Mouse (Mus musculus) liver, embryonic 16.5 days (tissue): ENCODE data around the gene Lax1. TPM values are rescaled to one million over a fixed set of nuclear protein-coding genes. Genes with fewer than 3 reads are reported as not detected.
A peak's percentile ranks its signal among the peaks of the same experiment; 100 is the strongest.
"Not testable (repeated sequence)": the region's sequence is repeated elsewhere in the genome, so short reads cannot be mapped to it uniquely, and the experiment has no call there.

Experiments used
- ATAC-seq: fragments of 200-750 bp; cut with Nextera tagmentation; 2 replicates; pipeline ENCODE4 v1.8.0; 2017; ENCODE audit warnings: low read depth, mild to moderate bottlenecking, moderate number of reproducible peaks, moderate library complexity
- H3K27ac ChIP-seq: fragments of 300-500 bp; sonication (generic); 2 replicates; pipeline ENCODE4 v1.5.1; 2014; ENCODE audit warnings: mild to moderate bottlenecking, low read length
- H3K27me3 ChIP-seq: fragments of 300-500 bp; sonication (generic); 2 replicates; pipeline ENCODE4 v1.6.1; 2014; ENCODE audit warnings: low read depth, low read length, mixed read lengths; ENCODE audit not compliant: control insufficient read depth, insufficient read depth
- H3K36me3 ChIP-seq: fragments of 300-500 bp; sonication (generic); 2 replicates; pipeline ENCODE4 v1.6.1; 2014; ENCODE audit warnings: mild to moderate bottlenecking; ENCODE audit not compliant: control insufficient read depth, insufficient read depth
- H3K4me1 ChIP-seq: fragments of 300-500 bp; sonication (generic); 2 replicates; pipeline ENCODE4 v1.6.1; 2014; ENCODE audit warnings: low read depth, low read length, mixed read lengths; ENCODE audit not compliant: control insufficient read depth
- H3K4me2 ChIP-seq: fragments of 300-500 bp; sonication (generic); 2 replicates; pipeline ENCODE4 v1.6.1; 2014; ENCODE audit warnings: low read depth, low read length, mixed read lengths
- H3K4me3 ChIP-seq: fragments of 300-500 bp; sonication (generic); 2 replicates; pipeline ENCODE4 v1.5.1; 2014; ENCODE audit warnings: low read depth, mild to moderate bottlenecking, low read length
- H3K9ac ChIP-seq: fragments of 300-500 bp; sonication (generic); 2 replicates; pipeline ENCODE4 v1.6.1; 2014; ENCODE audit warnings: low read depth, low read length
- H3K9me3 ChIP-seq: fragments of 300-500 bp; sonication (generic); replicated peaks from 2 replicates; pipeline ENCODE4 v1.6.1; 2016; ENCODE audit warnings: low read length; ENCODE audit not compliant: control insufficient read depth
- WGBS: fragments of 180-500 bp; shearing (Covaris S2); extraction: QIAGEN DNeasy Blood & Tissue Kit; methylation state at CpG from one replicate; pipeline ENCODE4 v1.1.7; 2014; ENCODE audit not compliant: insufficient replicate concordance; 5-methylcytosine and 5-hydroxymethylcytosine counted together
- polyA plus RNA-seq: library from polyadenylated mRNA; unstranded; fragments of >200 nt; fragmentation: Nextera tagmentation; extraction: Ambion mirVana; gene quantifications from 2 replicates; pipeline ENCODE4 v1.2.1, GENCODE M21; 2015

Lax1 gene
- polyA plus RNA-seq, 1 experiment from 2014 or later, result 0.78 TPM

GRCm38 (mm10) chr1:133715191-133715590, 25.3 kb upstream of the Lax1 start:
- ATAC-seq, result no peak
- Histone ChIP-seq H3K4me3 (no peak overlapping the region), H3K4me1 (peaks cover 5% of the 10 kb centered on the region), H3K27me3 (no peaks in the 10 kb centered on the region), H3K36me3 (peaks cover 76% of the 10 kb centered on the region), H3K9ac (no peak overlapping the region), H3K27ac (no peak overlapping the region), H3K9me3 (no peaks in the 10 kb centered on the region), H3K4me2 (no peak overlapping the region)
- 83% methylated on average over 1 of the region's 1 CpGs for WGBS

- Histone ChIP-seq H3K9me3 (no peaks in the 10 kb centered on the region), H3K4me3 (no peak overlapping the region), H3K36me3 (peaks cover 76% of the 10 kb centered on the region), H3K4me1 (peaks cover 5% of the 10 kb centered on the region), H3K27me3 (no peaks in the 10 kb centered on the region), H3K27ac (no peak overlapping the region), H3K9ac (no peak overlapping the region), H3K4me2 (no peak overlapping the region)
- peak; percentile 65 for ATAC-seq
- whole genome bisulfite sequencing, result 74% methylated on average over 2 of the region's 2 CpGs
Measured at GRCm38 (mm10) chr1:133713009-133713370, 23.1 kb upstream of the Lax1 start.

DNA sequence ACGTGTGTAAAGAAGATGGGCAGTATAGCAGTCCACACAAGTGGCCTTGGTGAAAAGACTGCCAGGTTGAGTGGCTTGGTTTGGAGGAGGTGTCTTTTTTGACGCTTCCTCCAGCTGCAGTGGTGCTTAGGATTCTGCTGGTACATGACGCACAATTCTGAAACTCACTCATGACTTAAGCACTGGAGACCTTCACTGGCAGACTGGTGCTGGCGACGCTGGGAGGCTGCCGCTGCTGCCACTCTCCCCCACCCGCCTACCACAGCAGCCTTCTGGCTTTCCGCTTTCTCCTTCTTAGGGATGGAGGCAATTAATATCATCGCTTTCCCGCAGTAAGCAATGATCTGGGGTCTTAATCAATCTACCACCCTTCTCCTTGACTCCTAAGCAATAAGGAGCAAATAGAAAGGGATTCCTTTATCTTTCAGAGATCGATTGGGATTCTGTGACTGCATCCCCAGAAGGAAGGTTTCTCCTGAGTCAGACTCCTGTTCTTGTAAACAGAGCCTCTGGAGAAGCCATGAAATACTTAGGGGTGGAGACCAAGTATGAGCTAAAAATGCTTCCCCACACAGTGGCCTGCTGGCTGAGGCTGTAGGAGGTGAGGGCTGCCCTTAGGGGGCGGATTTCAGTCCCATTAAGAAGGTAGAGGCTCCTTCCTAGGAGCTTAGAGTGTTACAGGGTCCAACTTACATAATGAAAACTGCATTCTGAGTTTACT, 22.5 kb upstream of the Lax1 start:
- H3K36me3 ChIP-seq, result peaks cover 76% of the 10 kb centered on the region
- 81% methylated on average over 12 of the region's 12 CpGs for WGBS
- H3K27me3 ChIP-seq, result no peaks in the 10 kb centered on the region
- H3K4me1 ChIP-seq, result peaks cover 9% of the 10 kb centered on the region
- no peak overlapping the region for H3K4me3 ChIP-seq
- ATAC-seq, result no peak
- H3K9me3 ChIP-seq, result no peaks in the 10 kb centered on the region
- H3K4me2 ChIP-seq, result no peak overlapping the region
- peak overlapping the region; percentile 43 for H3K27ac ChIP-seq
- no peak overlapping the region for H3K9ac ChIP-seq

DNA sequence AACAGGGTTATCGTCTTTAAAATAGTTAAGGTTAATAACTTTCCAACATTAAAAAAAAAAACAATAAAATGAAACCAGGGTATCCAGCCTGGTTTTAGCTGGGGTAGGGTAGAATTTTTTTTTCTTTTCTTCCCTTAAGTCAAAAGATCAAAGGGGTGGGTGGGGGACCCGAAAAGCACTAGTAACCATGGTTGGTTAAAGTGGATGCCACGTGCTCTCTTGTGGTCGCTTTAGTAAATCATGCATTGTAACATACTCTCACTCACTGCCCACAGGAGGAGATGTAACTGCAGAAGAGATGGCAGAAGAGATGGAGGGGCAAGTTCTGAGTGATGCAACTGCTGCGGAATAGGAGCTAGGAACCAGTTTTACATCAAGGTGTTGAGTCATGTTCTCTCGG, 21.5 kb upstream of the Lax1 start:
- WGBS, result 80% methylated on average over 6 of the region's 6 CpGs
- Histone ChIP-seq H3K9ac (no peak overlapping the region), H3K36me3 (peaks cover 79% of the 10 kb centered on the region), H3K27me3 (no peaks in the 10 kb centered on the region), H3K4me2 (no peak overlapping the region), H3K27ac (no peak overlapping the region), H3K4me3 (no peak overlapping the region), H3K9me3 (no peaks in the 10 kb centered on the region), H3K4me1 (peaks cover 12% of the 10 kb centered on the region)
- no peak for ATAC-seq

DNA sequence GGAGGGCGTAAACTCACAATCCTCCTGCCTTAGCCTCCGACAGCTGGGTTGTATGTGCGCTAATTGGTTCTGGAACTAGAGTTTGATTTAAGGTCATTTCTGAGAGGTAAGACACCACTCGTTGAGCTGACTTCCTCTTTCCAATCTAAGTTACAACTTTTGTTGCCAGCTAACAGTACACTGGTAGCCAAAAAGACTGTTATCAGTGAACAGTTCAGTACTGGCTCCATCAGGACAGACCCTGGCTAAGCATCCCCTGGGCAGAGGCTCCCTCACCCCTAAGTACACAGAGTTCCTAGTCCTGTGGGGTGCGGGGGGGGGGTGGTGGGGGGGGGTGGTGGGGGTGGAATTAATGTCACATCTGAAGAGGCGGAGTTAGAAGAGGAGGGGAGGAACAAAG, 21.0 kb upstream of the Lax1 start:
- Histone ChIP-seq H3K27me3 (no peaks in the 10 kb centered on the region), H3K4me2 (no peak overlapping the region), H3K27ac (no peak overlapping the region; the same call in 1 of the 2 replicates), H3K4me3 (no peak overlapping the region), H3K36me3 (peaks cover 82% of the 10 kb centered on the region), H3K9me3 (no peaks in the 10 kb centered on the region), H3K4me1 (peaks cover 12% of the 10 kb centered on the region), H3K9ac (no peak overlapping the region)
- no peak for ATAC-seq
- 63% methylated on average over 6 of the region's 6 CpGs for WGBS

DNA sequence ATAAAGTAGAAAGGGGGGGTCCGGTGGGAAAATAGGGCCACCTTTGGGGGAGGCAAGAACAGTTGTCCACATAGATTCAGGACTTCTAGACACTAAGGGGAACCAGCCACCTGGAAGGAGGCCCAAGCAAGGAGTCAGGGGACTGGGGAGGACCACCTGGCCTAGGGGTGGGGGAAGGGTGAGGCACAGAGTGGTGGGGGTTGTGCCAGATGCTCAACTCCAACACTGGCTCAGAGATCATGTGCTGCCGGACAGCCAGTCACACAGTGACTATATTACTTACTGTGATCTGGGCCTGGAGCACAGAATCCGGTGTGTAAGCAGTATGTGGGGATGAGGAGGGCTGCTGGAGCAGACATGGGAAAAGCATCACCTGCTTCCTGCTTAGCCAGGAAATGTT, 19.4 kb upstream of the Lax1 start:
- Histone ChIP-seq H3K9me3 (no peaks in the 10 kb centered on the region), H3K9ac (no peak overlapping the region), H3K4me1 (peaks cover 12% of the 10 kb centered on the region), H3K27ac (no peak overlapping the region), H3K4me3 (no peak overlapping the region), H3K4me2 (no peak overlapping the region), H3K27me3 (no peaks in the 10 kb centered on the region), H3K36me3 (peaks cover 78% of the 10 kb centered on the region)
- 84% methylated on average over 3 of the region's 3 CpGs for WGBS
- ATAC-seq, result no peak

DNA sequence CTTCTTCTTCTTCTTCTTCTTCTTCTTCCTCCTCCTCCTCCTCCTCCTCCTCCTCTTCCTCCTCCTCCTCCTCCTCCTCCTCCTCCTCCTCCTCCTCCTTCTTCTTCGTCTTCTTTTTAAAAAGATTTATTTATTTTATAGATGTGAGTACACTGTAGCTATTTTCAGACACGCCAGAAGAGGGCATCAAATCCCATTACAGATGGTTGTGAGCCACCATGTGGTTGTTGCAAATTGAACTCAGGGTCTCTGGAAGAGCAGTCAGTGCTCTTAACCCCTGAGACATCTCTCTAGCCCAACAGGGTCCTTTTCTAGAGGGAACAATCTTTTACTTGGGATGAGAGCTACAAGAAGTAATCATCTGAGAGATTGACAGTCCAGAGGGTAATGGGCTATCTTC, 11.9 kb upstream of the Lax1 start:
- not testable (repeated sequence) for H3K4me3 ChIP-seq, H3K27me3 ChIP-seq, ATAC-seq, H3K4me1 ChIP-seq, H3K9me3 ChIP-seq, H3K9ac ChIP-seq, H3K27ac ChIP-seq, H3K4me2 ChIP-seq
- H3K36me3 ChIP-seq, result peaks cover 39% of the 10 kb centered on the region
- WGBS, result 24% methylated on average over 1 of the region's 2 CpGs

DNA sequence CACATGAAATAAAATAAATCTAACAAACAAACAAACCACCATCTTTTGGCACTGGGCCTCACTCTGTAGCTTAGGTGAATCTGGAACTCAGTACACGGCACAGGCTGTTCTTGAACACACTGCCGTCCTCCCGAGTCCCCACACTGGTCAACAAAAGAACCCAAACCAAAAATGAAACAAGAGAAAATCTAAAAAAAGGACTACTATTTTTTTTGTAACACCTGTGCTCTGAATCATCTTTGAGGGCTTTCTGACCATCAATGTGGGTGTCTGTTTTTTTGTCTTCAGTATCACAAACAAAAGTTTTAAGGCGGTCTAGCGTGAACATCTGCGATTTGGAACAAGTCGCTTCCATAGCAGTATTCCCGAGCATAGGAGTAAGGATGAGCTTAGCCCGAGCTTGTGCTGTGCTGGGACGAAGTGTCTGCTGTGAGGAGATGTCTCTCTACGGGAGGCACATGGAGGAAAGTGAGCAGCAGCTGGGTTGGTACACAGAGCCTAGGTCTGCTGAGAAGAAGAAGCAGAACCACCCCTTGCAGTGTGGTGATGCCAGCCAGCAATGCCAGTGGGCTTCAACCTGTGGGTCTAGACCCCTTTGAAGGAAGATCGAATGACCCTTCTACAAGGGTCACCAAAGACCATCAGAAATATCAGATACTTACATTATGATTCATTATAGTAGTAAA, 8.2 kb upstream of the Lax1 start:
- no peak overlapping the region for H3K27ac ChIP-seq
- H3K4me3 ChIP-seq, result no peak overlapping the region
- WGBS, result 88% methylated on average over 12 of the region's 12 CpGs
- H3K36me3 ChIP-seq, result peaks cover 8% of the 10 kb centered on the region
- H3K27me3 ChIP-seq, result no peaks in the 10 kb centered on the region
- H3K9me3 ChIP-seq, result no peaks in the 10 kb centered on the region
- peaks cover 7% of the 10 kb centered on the region for H3K4me1 ChIP-seq
- no peak overlapping the region for H3K9ac ChIP-seq
- no peak for ATAC-seq
- H3K4me2 ChIP-seq, result no peak overlapping the region

- H3K4me2 ChIP-seq, result no peak overlapping the region
- no peaks in the 10 kb centered on the region for H3K36me3 ChIP-seq
- no peaks in the 10 kb centered on the region for H3K27me3 ChIP-seq
- ATAC-seq, result peak; percentile 66
- H3K4me1 ChIP-seq, result peaks cover 7% of the 10 kb centered on the region
- peak overlapping the region; percentile 49 for H3K27ac ChIP-seq
- WGBS, result 71% methylated on average over 7 of the region's 7 CpGs
- no peak overlapping the region for H3K4me3 ChIP-seq
- H3K9ac ChIP-seq, result no peak overlapping the region
- no peaks in the 10 kb centered on the region for H3K9me3 ChIP-seq
Measured at GRCm38 (mm10) chr1:133695901-133696300, 6.0 kb upstream of the Lax1 start.
